Mouse (Mus musculus) liver, embryonic 15.5 days (tissue): ENCODE data around the gene Gcnt2. TPM values are rescaled to one million over a fixed set of nuclear protein-coding genes. Genes with fewer than 3 reads are reported as not detected.
A peak's percentile ranks its signal among the peaks of the same experiment; 100 is the strongest.
"Not testable (repeated sequence)": the region's sequence is repeated elsewhere in the genome, so short reads cannot be mapped to it uniquely, and the experiment has no call there.

ENCODE experiments used
- ATAC-seq: fragments of 200-750 bp; cut with Nextera tagmentation; 2 replicates; pipeline ENCODE4 v1.8.0; 2017; ENCODE audit warnings: moderate number of reproducible peaks, mild to moderate bottlenecking, moderate library complexity; ENCODE audit not compliant: insufficient read depth
- H3K27ac ChIP-seq: fragments of 300-500 bp; sonication (generic); replicated peaks from 2 replicates; pipeline ENCODE4 v1.5.1; 2015; ENCODE audit warnings: mild to moderate bottlenecking, inconsistent platforms
- H3K27me3 ChIP-seq: fragments of 300-500 bp; sonication (generic); 2 replicates; pipeline ENCODE4 v1.6.1; 2015; ENCODE audit warnings: mild to moderate bottlenecking, inconsistent platforms
- H3K36me3 ChIP-seq: fragments of 300-500 bp; sonication (generic); replicated peaks from 2 replicates; pipeline ENCODE4 v1.6.1; 2015; ENCODE audit warnings: moderate library complexity, mild to moderate bottlenecking, inconsistent platforms
- H3K4me1 ChIP-seq: fragments of 300-500 bp; sonication (generic); replicated peaks from 2 replicates; pipeline ENCODE4 v1.6.1; 2015; ENCODE audit warnings: inconsistent platforms
- H3K4me2 ChIP-seq: fragments of 300-500 bp; sonication (generic); 2 replicates; pipeline ENCODE4 v1.6.1; 2015; ENCODE audit warnings: moderate library complexity, mild to moderate bottlenecking, inconsistent platforms
- H3K4me3 ChIP-seq: fragments of 300-500 bp; sonication (generic); replicated peaks from 2 replicates; pipeline ENCODE4 v1.5.1; 2015; ENCODE audit warnings: mild to moderate bottlenecking, inconsistent platforms
- H3K9ac ChIP-seq: fragments of 300-500 bp; sonication (generic); 2 replicates; pipeline ENCODE4 v1.6.1; 2015; ENCODE audit warnings: moderate library complexity, mild to moderate bottlenecking, inconsistent platforms
- H3K9me3 ChIP-seq: fragments of 300-500 bp; sonication (generic); replicated peaks from 2 replicates; pipeline ENCODE4 v1.6.1; 2016; ENCODE audit warnings: inconsistent platforms
- WGBS: fragments of 180-500 bp; shearing (Covaris S2); methylation state at CpG from one replicate; pipeline ENCODE4 v1.1.7; 2015; ENCODE audit warnings: mixed read lengths; ENCODE audit not compliant: insufficient replicate concordance; 5-methylcytosine and 5-hydroxymethylcytosine counted together
- polyA plus RNA-seq: library from polyadenylated mRNA; unstranded; fragments of >200 nt; fragmentation: Nextera tagmentation; extraction: Ambion mirVana; gene quantifications from 2 replicates; pipeline ENCODE4 v1.2.1, GENCODE M21; 2015

Gcnt2 gene
- polyA plus RNA-seq, 1 experiment from 2014 or later: 1.6 TPM

DNA sequence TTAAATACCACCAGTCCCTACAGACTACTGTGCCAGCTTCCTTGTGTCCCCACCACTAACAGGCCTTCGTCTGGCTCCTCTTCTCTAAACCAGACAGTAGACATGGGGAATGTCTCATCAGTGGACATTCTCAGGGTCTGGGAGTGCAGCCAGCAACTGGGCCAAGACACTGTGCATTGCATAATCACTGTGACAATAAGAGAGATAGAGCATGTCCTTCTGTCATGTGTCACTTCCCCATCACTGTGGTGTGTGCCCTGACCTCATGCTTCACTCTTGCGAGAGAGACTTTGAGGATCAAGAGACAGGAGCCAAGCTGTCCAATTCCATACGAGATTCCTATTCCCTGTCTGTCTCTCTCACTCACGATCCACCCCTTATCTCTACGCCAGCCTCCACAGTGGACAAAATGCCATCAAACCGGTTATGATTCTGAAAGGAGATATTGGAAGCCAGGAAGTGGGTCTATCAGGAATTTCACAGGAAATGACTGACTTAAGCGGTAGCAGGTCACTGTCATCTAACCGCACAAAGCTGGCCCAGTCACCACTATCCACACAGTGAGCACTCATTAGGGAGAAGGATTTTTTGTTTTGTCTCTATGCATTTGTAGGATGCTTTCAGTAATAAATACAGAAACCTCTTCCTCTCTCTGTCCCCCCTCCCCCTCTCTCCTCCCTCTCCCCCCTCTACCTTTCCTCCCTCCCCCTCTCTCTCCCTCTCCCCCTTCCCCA is 61.9 kb downstream of the Gcnt2 start:
- Histone ChIP-seq H3K9me3 (no peaks in the 10 kb centered on the region), H3K4me3 (no peak overlapping the region), H3K27me3 (peaks cover 53% of the 10 kb centered on the region), H3K36me3 (no peaks in the 10 kb centered on the region), H3K27ac (no peak overlapping the region), H3K4me1 (peaks cover 29% of the 10 kb centered on the region), H3K4me2 (no peak overlapping the region; the same call in 1 of the 2 replicates), H3K9ac (no peak overlapping the region)
- ATAC-seq: no peak
- WGBS: 16% methylated on average over 8 of the region's 8 CpGs

- Histone ChIP-seq H3K4me1 (peaks cover 20% of the 10 kb centered on the region), H3K4me3 (no peak overlapping the region), H3K9ac (no peak overlapping the region), H3K36me3 (no peaks in the 10 kb centered on the region), H3K9me3 (no peaks in the 10 kb centered on the region), H3K27me3 (peaks cover 45% of the 10 kb centered on the region), H3K4me2 (no peak overlapping the region), H3K27ac (no peak overlapping the region)
- 16% methylated on average over 11 of the region's 11 CpGs for WGBS
- ATAC-seq: no peak
Measured at GRCm38 (mm10) chr13:40922311-40922877, 62.8 kb downstream of the Gcnt2 start.

DNA sequence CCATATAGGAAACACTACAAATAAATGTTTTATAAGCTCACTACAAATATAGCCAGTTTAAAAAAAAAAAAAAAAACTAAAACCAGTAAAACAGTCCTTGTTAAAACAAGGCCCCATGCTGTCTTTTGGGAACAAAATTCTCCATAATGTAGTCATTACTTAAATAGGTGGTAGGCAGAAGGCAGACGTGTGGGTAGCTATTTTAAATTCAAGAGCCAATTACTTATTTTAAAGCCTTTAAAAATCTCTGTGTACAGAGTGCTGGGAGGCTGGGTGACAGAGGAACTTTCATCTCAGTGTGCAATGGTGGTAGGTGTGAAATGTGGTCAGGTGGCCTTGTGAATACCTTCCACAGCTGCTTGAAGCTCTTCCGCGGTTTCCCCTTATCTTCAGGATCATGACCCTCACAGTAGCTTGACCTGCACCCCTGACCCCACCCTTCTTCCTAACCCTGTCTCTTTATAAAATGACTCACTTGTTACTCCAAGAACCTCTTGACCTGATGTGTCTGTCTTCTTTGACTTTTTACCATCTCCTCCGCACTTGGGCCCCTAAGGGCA is 64.3 kb downstream of the Gcnt2 start:
- Histone ChIP-seq H3K9me3 (no peaks in the 10 kb centered on the region), H3K27me3 (peaks cover 30% of the 10 kb centered on the region), H3K4me3 (no peak overlapping the region), H3K9ac (no peak overlapping the region), H3K36me3 (no peaks in the 10 kb centered on the region), H3K4me1 (peaks cover 6% of the 10 kb centered on the region; the same call in 1 of the 2 replicates), H3K27ac (no peak overlapping the region), H3K4me2 (no peak overlapping the region)
- no peak for ATAC-seq
- WGBS: 52% methylated on average over 4 of the region's 4 CpGs

DNA sequence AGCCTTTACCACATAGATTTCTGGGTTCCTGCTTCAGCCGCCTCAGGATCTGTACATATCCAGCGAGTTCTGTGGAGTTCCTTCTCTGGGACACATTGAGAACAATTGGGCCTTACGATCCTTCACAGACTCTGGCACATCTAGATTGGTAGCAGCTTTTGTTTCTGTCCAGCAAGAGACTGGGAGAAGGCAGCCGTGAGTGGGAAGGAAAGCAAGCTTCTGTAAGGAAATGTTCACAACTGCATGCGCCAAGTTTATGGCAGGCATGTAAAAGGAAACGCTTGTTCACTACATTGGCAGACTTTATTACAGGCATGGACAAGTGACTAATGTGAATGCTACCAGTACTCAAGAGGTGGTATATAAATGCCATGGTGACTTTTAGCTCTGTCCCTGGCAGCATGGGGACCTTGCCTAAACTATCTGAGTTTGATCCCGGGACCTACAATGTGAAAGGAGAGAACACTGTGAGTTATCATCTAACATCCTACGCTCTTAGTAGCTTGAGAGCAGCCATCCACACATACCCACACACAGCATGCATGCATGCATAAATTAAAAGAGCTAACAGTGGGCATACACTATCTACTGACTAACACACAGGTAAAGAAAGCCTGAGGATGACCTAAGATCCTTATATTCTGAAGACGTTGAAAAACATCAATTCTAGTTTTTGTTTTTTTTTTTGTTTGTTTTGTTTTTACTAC is 68.8 kb downstream of the Gcnt2 start:
- Histone ChIP-seq H3K36me3 (no peaks in the 10 kb centered on the region), H3K27me3 (no peaks in the 10 kb centered on the region; the same call in 1 of the 2 replicates), H3K27ac (no peak overlapping the region), H3K4me2 (no peak overlapping the region), H3K9me3 (no peaks in the 10 kb centered on the region), H3K4me3 (no peak overlapping the region), H3K9ac (no peak overlapping the region), H3K4me1 (no peaks in the 10 kb centered on the region)
- 67% methylated on average over 9 of the region's 9 CpGs for WGBS
- ATAC-seq: no peak

DNA sequence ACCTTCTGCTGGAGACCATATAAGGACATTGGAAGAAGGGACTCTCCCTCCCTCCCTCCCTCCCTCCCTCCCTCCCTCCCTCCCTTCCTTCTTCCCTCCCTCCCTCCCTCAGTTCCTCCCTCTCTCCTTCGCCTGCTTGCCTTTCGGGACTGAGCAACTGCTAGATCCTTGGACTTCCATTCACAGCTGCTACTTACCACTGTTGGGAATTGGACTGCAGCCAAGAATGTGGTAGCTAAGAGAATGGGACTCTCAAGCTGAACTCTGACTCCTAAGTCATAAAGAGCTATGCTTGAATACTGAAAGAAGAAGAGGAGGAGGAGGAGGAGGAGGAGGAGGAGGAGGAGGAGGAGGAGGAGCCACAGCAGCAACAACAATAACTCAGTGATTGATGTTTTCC is 72.3 kb downstream of the Gcnt2 start:
- not testable (repeated sequence) for H3K9me3 ChIP-seq, H3K4me2 ChIP-seq, H3K9ac ChIP-seq, ATAC-seq, H3K36me3 ChIP-seq, H3K27ac ChIP-seq, H3K27me3 ChIP-seq, H3K4me3 ChIP-seq, H3K4me1 ChIP-seq
- no CpG with 5 or more reads among the region's 2 CpGs for WGBS

DNA sequence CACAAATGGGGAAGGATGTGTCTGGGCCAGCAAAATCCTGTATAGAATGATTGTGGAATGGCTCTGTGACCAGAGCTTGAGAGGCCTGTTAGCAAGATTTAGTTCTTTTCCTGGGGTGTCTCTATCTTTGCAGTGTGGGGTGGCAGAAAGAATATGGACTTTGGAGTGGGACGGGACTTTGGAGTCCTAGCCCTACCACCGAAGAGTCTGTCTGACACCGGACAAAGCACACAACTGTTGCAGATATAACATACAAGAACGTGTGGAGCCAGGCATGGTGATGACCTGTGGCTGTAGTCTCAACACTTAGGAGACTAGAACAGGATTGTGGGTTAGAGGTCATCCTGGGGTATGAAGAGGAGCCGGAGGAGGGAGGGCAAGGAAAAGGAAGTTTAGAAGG is 73.0 kb downstream of the Gcnt2 start:
- H3K27me3 ChIP-seq: no peaks in the 10 kb centered on the region
- H3K4me1 ChIP-seq: no peaks in the 10 kb centered on the region
- no peak overlapping the region for H3K4me3 ChIP-seq
- H3K27ac ChIP-seq: no peak overlapping the region
- H3K9me3 ChIP-seq: no peaks in the 10 kb centered on the region
- no peak overlapping the region for H3K9ac ChIP-seq
- H3K4me2 ChIP-seq: no peak overlapping the region
- ATAC-seq: no peak
- H3K36me3 ChIP-seq: no peaks in the 10 kb centered on the region
- 64% methylated on average over 5 of the region's 5 CpGs for WGBS

DNA sequence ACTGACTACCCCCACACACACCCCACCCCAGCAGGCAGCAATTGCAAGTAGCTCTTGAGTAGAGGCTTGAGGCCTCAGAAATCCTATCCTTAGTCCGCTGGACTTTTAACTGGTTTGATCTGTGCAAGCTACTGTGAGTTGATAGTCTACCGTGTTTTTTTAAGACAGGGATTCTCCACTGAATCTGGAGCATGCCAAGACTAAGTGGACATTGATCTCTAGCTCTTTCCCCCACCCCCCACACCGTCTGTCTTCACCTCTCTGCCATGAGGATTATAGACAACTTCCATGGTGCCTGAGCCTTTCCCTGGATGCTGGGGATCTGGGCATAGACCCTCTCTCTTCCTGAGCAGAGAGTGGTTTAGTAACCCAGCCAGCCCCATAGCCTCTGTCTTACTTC is 74.8 kb downstream of the Gcnt2 start:
- no peak overlapping the region for H3K4me3 ChIP-seq
- H3K36me3 ChIP-seq: no peaks in the 10 kb centered on the region
- no peaks in the 10 kb centered on the region; the same call in none of the 2 replicates for H3K4me1 ChIP-seq
- no peak overlapping the region for H3K9ac ChIP-seq
- ATAC-seq: no peak
- no peaks in the 10 kb centered on the region for H3K27me3 ChIP-seq
- 57% methylated on average over 3 of the region's 3 CpGs for WGBS
- no peak overlapping the region for H3K27ac ChIP-seq
- no peak overlapping the region for H3K4me2 ChIP-seq
- no peaks in the 10 kb centered on the region for H3K9me3 ChIP-seq

DNA sequence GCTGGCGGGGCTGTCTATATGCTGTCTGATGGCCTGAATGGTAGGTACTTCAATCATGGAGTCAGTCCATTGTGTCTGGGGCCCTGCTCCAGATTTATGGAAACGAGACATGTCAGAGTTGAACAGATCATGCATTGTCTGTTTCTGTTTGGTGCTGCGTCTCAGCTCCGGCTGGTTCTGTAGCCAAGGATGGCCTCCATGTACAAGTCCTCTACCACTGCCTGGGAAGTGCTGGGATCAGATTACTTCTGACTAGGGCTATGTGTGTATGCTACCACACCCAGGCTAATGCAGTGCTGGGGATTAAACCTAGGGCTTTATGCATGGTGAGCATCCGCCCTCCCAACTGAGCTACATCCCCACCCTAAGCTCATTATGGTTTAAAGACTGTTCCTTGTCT is 78.0 kb downstream of the Gcnt2 start:
- H3K9me3 ChIP-seq: no peaks in the 10 kb centered on the region
- H3K27ac ChIP-seq: no peak overlapping the region
- H3K4me1 ChIP-seq: no peaks in the 10 kb centered on the region; the same call in none of the 2 replicates
- no peak overlapping the region for H3K4me2 ChIP-seq
- no peak overlapping the region for H3K4me3 ChIP-seq
- WGBS: 74% methylated on average over 5 of the region's 5 CpGs
- H3K27me3 ChIP-seq: no peaks in the 10 kb centered on the region
- no peak for ATAC-seq
- H3K9ac ChIP-seq: no peak overlapping the region
- H3K36me3 ChIP-seq: no peaks in the 10 kb centered on the region

GRCm38 (mm10) chr13:40938485-40939357 is 79.2 kb downstream of the Gcnt2 start:
- no peaks in the 10 kb centered on the region; the same call in none of the 2 replicates for H3K4me1 ChIP-seq
- H3K9ac ChIP-seq: no peak overlapping the region
- WGBS: 59% methylated on average over 11 of the region's 11 CpGs
- no peaks in the 10 kb centered on the region for H3K9me3 ChIP-seq
- peak; percentile 60 for ATAC-seq
- 0 out of 2 replicates have a peak overlapping the region, but pooled peaks have one; percentile 10 for H3K27ac ChIP-seq
- H3K4me3 ChIP-seq: no peak overlapping the region
- no peaks in the 10 kb centered on the region for H3K36me3 ChIP-seq
- H3K4me2 ChIP-seq: no peak overlapping the region
- no peaks in the 10 kb centered on the region for H3K27me3 ChIP-seq

- WGBS: 81% methylated on average over 1 of the region's 1 CpGs
- no peaks in the 10 kb centered on the region for H3K36me3 ChIP-seq
- no peak for ATAC-seq
- no peak overlapping the region for H3K4me3 ChIP-seq
- no peaks in the 10 kb centered on the region for H3K27me3 ChIP-seq
- peaks cover 17% of the 10 kb centered on the region for H3K4me1 ChIP-seq
- H3K9ac ChIP-seq: no peak overlapping the region
- no peak overlapping the region for H3K4me2 ChIP-seq
- no peak overlapping the region for H3K27ac ChIP-seq
- H3K9me3 ChIP-seq: no peaks in the 10 kb centered on the region
Measured at GRCm38 (mm10) chr13:40943066-40943465, 83.5 kb downstream of the Gcnt2 start.
